Comparison of ENCODE assay signal across 18 mouse cellular contexts in genomic region chr4:134798861-134799260, GRCm38 (mm10). TPM values are rescaled to one million over a fixed set of nuclear protein-coding genes. Genes with fewer than 3 reads are reported as not detected.
DNase-seq lines count a peak whose midpoint lies in the region; ATAC-seq and TF ChIP-seq lines count a peak whose summit lies in the region.
"Had no signal": no experiment of that assay in that cellular context is flagged by ENCODE, and none has a peak within 500 bp of the region (broad histone marks: within the 10 kb centered on the region; RNA-seq: fewer than 3 reads in every experiment).

No protein-coding gene starts in this region.

- no peak for DNase-seq in embryonic facial prominence, embryonic 11.5 days (ENCODE audit: low spot score)
- DNase-seq in embryonic facial prominence, embryonic 10.5 days (ENCODE audit: low spot score): no peak
- peak; percentile 74 for DNase-seq in kidney, adult 9 months
- no peak for DNase-seq in liver, postnatal 0 days
- no peak for DNase-seq in liver
- no peak for DNase-seq in lung, postnatal 25 days (ENCODE audit: low spot score)
- DNase-seq in urinary bladder, postnatal 4 days (ENCODE audit: low spot score in 2 of 2): no peak

- 50% methylated on average over 3 of the region's 3 CpGs for WGBS in embryonic facial prominence, embryonic 11.5 days
- WGBS in embryonic facial prominence, embryonic 10.5 days: 48% methylated on average over 3 of the region's 3 CpGs
- WGBS in kidney, embryonic 14.5 days: 26% methylated on average over 3 of the region's 3 CpGs
- WGBS in liver, postnatal 0 days (ENCODE audit: insufficient replicate concordance): 49% methylated on average over 3 of the region's 3 CpGs

- H3K9ac ChIP-seq in embryonic facial prominence, embryonic 11.5 days (replicated peaks; ENCODE audit: low read length): 0 out of 2 replicates have a peak overlapping the region, but pooled peaks have one; percentile 2
- H3K9ac ChIP-seq in kidney, embryonic 14.5 days (ENCODE audit: low read depth, low read length): no peak overlapping the region
- H3K9ac ChIP-seq in liver, postnatal 0 days (replicated peaks): no peak overlapping the region
- H3K9ac ChIP-seq: embryonic facial prominence, embryonic 15.5 days; heart, embryonic 12.5 days; hindbrain, embryonic 14.5 days had no signal

- TF ChIP-seq EP300 in liver, postnatal 0 days (IDR thresholded peaks at IDR 0.05; ENCODE audit: low read depth): no peak

- no peak for TF ChIP-seq CTCF in liver, postnatal 0 days (IDR thresholded peaks at IDR 0.05; ENCODE audit: low read depth)

- ATAC-seq in embryonic facial prominence, embryonic 11.5 days (replicated peaks; ENCODE audit: insufficient number of reproducible peaks, low FRiP score, low TSS enrichment, low read depth): no peak
- no peak for ATAC-seq in kidney, embryonic 14.5 days (ENCODE audit: low FRiP score, low TSS enrichment)
- peak; percentile 64 for ATAC-seq in liver, postnatal 0 days
- ATAC-seq: activated CD4-positive, CD25-positive, alpha-beta regulatory T cell, adult 4 months; Patski had no signal

- H3K4me3 ChIP-seq in embryonic facial prominence, embryonic 11.5 days (ENCODE audit: low read depth, low read length): no peak overlapping the region
- H3K4me3 ChIP-seq in embryonic facial prominence, embryonic 10.5 days: no peak overlapping the region
- no peak overlapping the region for H3K4me3 ChIP-seq in kidney, embryonic 14.5 days (ENCODE audit: low read length)
- no peak overlapping the region for H3K4me3 ChIP-seq in liver, postnatal 0 days (ENCODE audit: low read depth, low read length)
- H3K4me3 ChIP-seq: embryonic facial prominence, embryonic 15.5 days; erythroblast, embryonic 14.5 days; forebrain, embryonic 10.5 days; gastrocnemius, adult 2 months; heart, embryonic 12.5 days; hindbrain, embryonic 10.5 days had no signal

- peaks cover 2% of the 10 kb centered on the region; the same call in 1 of the 2 replicates for H3K36me3 ChIP-seq in embryonic facial prominence, embryonic 11.5 days (replicated peaks; ENCODE audit: control insufficient read depth, insufficient read depth, low read depth, low read length)
- peaks cover 37% of the 10 kb centered on the region for H3K36me3 ChIP-seq in embryonic facial prominence, embryonic 10.5 days (replicated peaks)
- H3K36me3 ChIP-seq in kidney, embryonic 14.5 days (ENCODE audit: control insufficient read depth, insufficient read depth, low read length): peaks cover 16% of the 10 kb centered on the region; the same call in 1 of the 2 replicates
- peaks cover 24% of the 10 kb centered on the region for H3K36me3 ChIP-seq in liver, postnatal 0 days (replicated peaks; ENCODE audit: insufficient read depth, low read length)

- H3K4me1 ChIP-seq in embryonic facial prominence, embryonic 11.5 days (ENCODE audit: control insufficient read depth, insufficient read depth, low read length): no peaks in the 10 kb centered on the region
- H3K4me1 ChIP-seq in embryonic facial prominence, embryonic 10.5 days: peaks cover 27% of the 10 kb centered on the region
- H3K4me1 ChIP-seq in kidney, embryonic 14.5 days (ENCODE audit: control insufficient read depth, insufficient read depth, low read length): 0 out of 2 replicates have a peak, but pooled peaks cover 8% of the 10 kb centered on the region
- H3K4me1 ChIP-seq in liver, postnatal 0 days (ENCODE audit: insufficient read depth): peaks cover 13% of the 10 kb centered on the region

- H3K27me3 ChIP-seq in embryonic facial prominence, embryonic 11.5 days (ENCODE audit: control insufficient read depth, insufficient read depth, low read length): no peaks in the 10 kb centered on the region
- no peaks in the 10 kb centered on the region for H3K27me3 ChIP-seq in embryonic facial prominence, embryonic 10.5 days (replicated peaks; ENCODE audit: low read depth, poor library complexity, severe bottlenecking)
- H3K27me3 ChIP-seq in kidney, embryonic 14.5 days (ENCODE audit: control insufficient read depth, insufficient read depth, low read length): no peaks in the 10 kb centered on the region
- H3K27me3 ChIP-seq in liver, postnatal 0 days (ENCODE audit: insufficient read depth, low read length): no peaks in the 10 kb centered on the region
- H3K27me3 ChIP-seq: CH12.LX; embryonic facial prominence, embryonic 15.5 days; heart, embryonic 12.5 days; Patski had no signal

- H3K4me2 ChIP-seq in embryonic facial prominence, embryonic 11.5 days (ENCODE audit: low read depth, low read length): no peak overlapping the region
- no peak overlapping the region for H3K4me2 ChIP-seq in kidney, embryonic 14.5 days (replicated peaks; ENCODE audit: low read depth, low read length)
- no peak overlapping the region for H3K4me2 ChIP-seq in liver, postnatal 0 days (ENCODE audit: low read depth, low read length)
- H3K4me2 ChIP-seq: embryonic facial prominence, embryonic 15.5 days; heart, embryonic 12.5 days; hindbrain, embryonic 14.5 days had no signal

- H3K27ac ChIP-seq in embryonic facial prominence, embryonic 11.5 days (replicated peaks; ENCODE audit: low read depth, low read length): no peak overlapping the region
- H3K27ac ChIP-seq in embryonic facial prominence, embryonic 10.5 days (replicated peaks): no peak overlapping the region
- no peak overlapping the region for H3K27ac ChIP-seq in kidney, embryonic 14.5 days (ENCODE audit: low read depth, low read length)
- H3K27ac ChIP-seq in liver, postnatal 0 days (ENCODE audit: low read depth): no peak overlapping the region
- H3K27ac ChIP-seq: forebrain, embryonic 10.5 days; gastrocnemius, adult 2 months; hindbrain, embryonic 10.5 days; hindbrain, embryonic 14.5 days had no signal

- H3K9me3 ChIP-seq in embryonic facial prominence, embryonic 11.5 days (replicated peaks; ENCODE audit: control insufficient read depth, low read length): no peaks in the 10 kb centered on the region
- H3K9me3 ChIP-seq in embryonic facial prominence, embryonic 10.5 days: no peaks in the 10 kb centered on the region
- no peaks in the 10 kb centered on the region for H3K9me3 ChIP-seq in kidney, embryonic 14.5 days (ENCODE audit: control insufficient read depth, low read length)
- no peaks in the 10 kb centered on the region for H3K9me3 ChIP-seq in liver, postnatal 0 days (ENCODE audit: low read length)
- H3K9me3 ChIP-seq: embryonic facial prominence, embryonic 15.5 days; forebrain, embryonic 10.5 days; heart, embryonic 12.5 days; hindbrain, embryonic 10.5 days had no signal

RNA-seq across cellular contexts. Expression of gene Ldlrap1, which starts 31.0 kb away (rescaled TPM):
- 9.6 and 11.4 TPM in 2 replicates for polyA plus RNA-seq in embryonic facial prominence, embryonic 11.5 days (2014; fragmentation: Nextera tagmentation; extraction: Ambion mirVana)
- 15.8 and 17.4 TPM in 2 replicates for polyA plus RNA-seq in embryonic facial prominence, embryonic 10.5 days (2016; fragmentation: Nextera tagmentation; extraction: Ambion mirVana)
- polyA plus RNA-seq in kidney, embryonic 14.5 days (2014; fragmentation: Nextera tagmentation; extraction: Ambion mirVana): 10.7 and 19.9 TPM in 2 replicates
- polyA plus RNA-seq in liver, postnatal 0 days (2015; fragmentation: Nextera tagmentation; extraction: Ambion mirVana): 14.8 and 15.4 TPM in 2 replicates

RNA-seq across cellular contexts. Expression of gene Maco1, which starts 54.3 kb away (rescaled TPM):
- polyA plus RNA-seq in embryonic facial prominence, embryonic 11.5 days (2014; fragmentation: Nextera tagmentation; extraction: Ambion mirVana): 47.0 and 47.8 TPM in 2 replicates
- 38.9 and 42.5 TPM in 2 replicates for polyA plus RNA-seq in embryonic facial prominence, embryonic 10.5 days (2016; fragmentation: Nextera tagmentation; extraction: Ambion mirVana)
- polyA plus RNA-seq in kidney, embryonic 14.5 days (2014; fragmentation: Nextera tagmentation; extraction: Ambion mirVana): 40.8 and 43.5 TPM in 2 replicates
- 13.6 and 14.6 TPM in 2 replicates for polyA plus RNA-seq in liver, postnatal 0 days (2015; fragmentation: Nextera tagmentation; extraction: Ambion mirVana)
